Mouse (Mus musculus) bone marrow, adult 2 months (tissue): ENCODE results near the gene Cpne5. TPM values are rescaled to one million over a fixed set of nuclear protein-coding genes. Genes with fewer than 3 reads are reported as not detected.

Source experiments
- H3K27ac ChIP-seq: fragments of 200-500 bp; 2 replicates; pipeline ENCODE4 v1.5.1; 2012; ENCODE audit warnings: low read depth, mild to moderate bottlenecking, control low read depth, inconsistent platforms, low read length; ENCODE audit not compliant: control insufficient read depth, poor library complexity, insufficient read depth
- H3K4me1 ChIP-seq: fragments of 200-500 bp; 2 replicates; pipeline ENCODE4 v1.6.1; 2011; ENCODE audit warnings: low read length; ENCODE audit not compliant: control insufficient read depth, insufficient read depth
- H3K4me3 ChIP-seq: fragments of 200-500 bp; replicated peaks from 2 replicates; pipeline ENCODE3; 2011; ENCODE audit warnings: mild to moderate bottlenecking, low read depth, low read length, control low read depth; ENCODE audit not compliant: control insufficient read depth
- CTCF ChIP-seq: fragments of 200-500 bp; IDR thresholded peaks from 2 replicates; pipeline ENCODE4 v1.5.1; 2011; ENCODE audit warnings: low read length, control low read depth; ENCODE audit not compliant: control insufficient read depth, insufficient read depth
- POLR2A ChIP-seq: fragments of 200-500 bp; IDR thresholded peaks from 2 replicates; pipeline ENCODE4 v1.6.1; 2011; ENCODE audit warnings: low read depth, mild to moderate bottlenecking, control low read depth, low read length, borderline replicate concordance; ENCODE audit not compliant: control insufficient read depth
- WGBS: fragments of 180-500 bp; shearing (Covaris S2); methylation state at CpG from one replicate; pipeline ENCODE4 v1.1.7; 2018; 5-methylcytosine and 5-hydroxymethylcytosine counted together
- polyA plus RNA-seq: library from polyadenylated mRNA; stranded (reverse); fragments of >200 nt; gene quantifications from 2 replicates; pipeline ENCODE4 v1.2.4, GENCODE M21; 2011; ENCODE audit warnings: low replicate concordance; ENCODE audit not compliant: missing spikeins, insufficient read depth, insufficient read length

The Cpne5 gene
- polyA plus RNA-seq, 1 experiment = 0.50 TPM

- H3K4me1 ChIP-seq = no peaks in the 10 kb centered on the region
- TF ChIP-seq POLR2A (no peak), CTCF (no peak)
- no peak overlapping the region for H3K4me3 ChIP-seq
- H3K27ac ChIP-seq = no peak overlapping the region
- WGBS = 1% methylated on average over 32 of the region's 32 CpGs
These were observed 648 bp downstream of the Cpne5 start for GRCm38 (mm10) chr17:29237267-29237771.

DNA sequence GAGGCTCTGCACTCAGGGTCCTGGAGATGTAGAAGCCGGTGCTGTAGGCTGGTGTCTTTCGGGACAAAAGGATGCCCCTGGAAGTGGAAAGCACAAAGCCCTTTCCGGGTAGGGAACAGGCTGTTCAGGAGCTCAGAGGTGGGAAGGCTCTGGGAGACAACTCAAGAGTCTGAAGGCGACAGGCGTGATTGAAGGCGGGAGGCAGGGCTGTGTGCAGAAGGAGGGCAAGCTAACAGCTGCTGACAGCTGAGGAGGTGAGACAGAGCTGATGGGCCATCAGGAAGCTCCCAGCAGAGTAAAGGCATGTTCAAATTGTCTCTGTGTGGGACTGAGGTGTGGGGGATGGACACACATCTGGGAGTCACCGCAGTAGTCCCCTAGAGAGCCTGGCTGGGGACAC is 1.9 kb downstream of the Cpne5 start:
- TF ChIP-seq POLR2A = no peak
- TF ChIP-seq CTCF = no peak
- Histone ChIP-seq H3K27ac (no peak overlapping the region), H3K4me1 (no peaks in the 10 kb centered on the region), H3K4me3 (no peak overlapping the region)
- 81% methylated on average over 7 of the region's 7 CpGs for WGBS

DNA sequence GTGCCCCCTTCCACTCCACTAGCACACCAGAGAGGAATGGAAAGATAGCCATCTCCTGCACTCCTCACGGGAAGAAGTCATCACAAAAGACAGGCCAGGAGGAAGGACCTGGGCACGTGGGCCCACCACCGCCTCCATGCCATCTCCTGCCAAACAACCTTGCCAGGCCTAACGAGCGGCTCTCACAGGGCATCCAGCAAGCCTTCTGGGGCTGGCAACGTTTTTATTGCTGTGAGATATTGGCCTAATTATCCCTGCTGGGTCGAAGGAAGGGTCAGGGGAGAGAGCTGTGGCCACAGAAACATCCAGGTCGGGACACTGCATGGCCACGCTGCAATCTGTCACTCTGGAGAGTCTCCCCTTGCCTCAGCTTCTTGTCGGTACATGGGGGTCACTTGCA is 6.9 kb downstream of the Cpne5 start:
- H3K4me1 ChIP-seq = no peaks in the 10 kb centered on the region
- 74% methylated on average over 10 of the region's 10 CpGs for WGBS
- no peak overlapping the region for H3K4me3 ChIP-seq
- TF ChIP-seq CTCF = no peak
- TF ChIP-seq POLR2A = no peak
- no peak overlapping the region for H3K27ac ChIP-seq

DNA sequence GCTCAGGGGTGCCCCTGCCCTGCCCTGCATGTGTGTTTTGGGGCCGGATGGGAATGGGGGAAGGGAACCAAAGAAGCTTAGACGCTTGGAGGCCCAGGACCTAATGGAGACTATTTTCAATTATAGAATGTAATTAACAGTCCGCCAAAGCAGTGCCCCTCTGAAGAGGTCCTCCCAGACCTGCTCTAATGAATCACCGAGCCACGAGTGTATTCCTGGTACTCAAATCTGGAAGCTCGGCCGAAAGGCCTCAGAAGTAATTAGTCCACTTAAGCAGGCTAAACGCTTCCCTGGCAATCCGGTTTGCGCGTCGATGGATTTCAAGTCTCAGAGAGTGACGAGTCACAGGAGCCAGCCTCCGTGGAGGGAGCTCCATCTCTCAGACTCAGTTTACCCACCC is 17.3 kb downstream of the Cpne5 start:
- WGBS = 88% methylated on average over 14 of the region's 14 CpGs
- Histone ChIP-seq H3K27ac (no peak overlapping the region), H3K4me1 (peaks cover 2% of the 10 kb centered on the region), H3K4me3 (no peak overlapping the region)
- TF ChIP-seq POLR2A (no peak), CTCF (no peak)

- Histone ChIP-seq H3K4me1 (no peaks in the 10 kb centered on the region), H3K27ac (no peak overlapping the region), H3K4me3 (no peak overlapping the region)
- TF ChIP-seq POLR2A (no peak), CTCF (no peak)
- WGBS = 77% methylated on average over 5 of the region's 5 CpGs
These were observed 19.9 kb downstream of the Cpne5 start for GRCm38 (mm10) chr17:29218017-29218416.

- TF ChIP-seq POLR2A = no peak
- no peak for TF ChIP-seq CTCF
- Histone ChIP-seq H3K4me3 (no peak overlapping the region), H3K4me1 (no peaks in the 10 kb centered on the region), H3K27ac (no peak overlapping the region)
- 62% methylated on average over 7 of the region's 7 CpGs for WGBS
These were observed 21.9 kb downstream of the Cpne5 start for GRCm38 (mm10) chr17:29216078-29216477.

DNA sequence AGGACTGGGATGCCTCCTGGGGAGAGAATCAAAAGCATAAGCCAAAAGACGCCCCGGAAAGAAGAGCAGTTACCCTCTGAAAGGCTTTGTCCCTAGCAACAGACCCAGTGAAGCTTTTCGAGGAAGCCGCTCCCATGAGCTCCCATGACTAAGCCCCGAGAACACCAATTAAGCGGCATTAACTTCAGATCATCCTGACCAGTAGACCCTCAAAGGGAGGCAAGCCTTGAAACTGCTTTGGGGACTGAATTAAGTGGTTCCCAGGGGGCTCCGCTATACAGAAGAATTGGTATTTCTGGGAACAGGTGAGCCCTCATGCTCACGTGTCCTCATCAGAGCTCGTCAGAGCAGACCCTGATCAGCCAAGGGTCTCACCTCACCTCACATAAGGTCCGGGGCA is 23.3 kb downstream of the Cpne5 start:
- Histone ChIP-seq H3K4me3 (no peak overlapping the region), H3K4me1 (peaks cover 1% of the 10 kb centered on the region; the same call in 1 of the 2 replicates), H3K27ac (no peak overlapping the region)
- WGBS = 72% methylated on average over 10 of the region's 10 CpGs
- no peak for TF ChIP-seq CTCF
- TF ChIP-seq POLR2A = no peak

DNA sequence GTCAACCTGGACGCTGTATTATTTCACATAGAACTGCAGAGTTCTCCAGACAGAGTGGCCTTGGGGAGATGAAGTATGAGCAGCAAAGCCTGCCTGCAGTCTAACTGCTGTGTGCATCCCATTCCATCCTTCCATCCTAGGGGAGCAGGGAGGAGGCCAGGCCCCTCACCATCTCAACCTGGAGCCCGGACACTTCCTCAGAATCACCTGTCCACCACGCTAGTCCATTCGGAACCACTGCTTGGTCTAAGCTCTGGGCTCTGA is 23.8 kb downstream of the Cpne5 start:
- Histone ChIP-seq H3K4me1 (peaks cover 1% of the 10 kb centered on the region; the same call in 1 of the 2 replicates), H3K27ac (no peak overlapping the region), H3K4me3 (no peak overlapping the region)
- 86% methylated on average over 4 of the region's 4 CpGs for whole genome bisulfite sequencing
- TF ChIP-seq POLR2A (no peak), CTCF (no peak)
